Mouse (Mus musculus): ENCODE data around the gene Ube2c. TPM values are rescaled to one million over a fixed set of nuclear protein-coding genes. Genes with fewer than 3 reads are reported as not detected.

Ube2c gene
- polyA plus RNA-seq, 1 experiment: 279 TPM

DNA sequence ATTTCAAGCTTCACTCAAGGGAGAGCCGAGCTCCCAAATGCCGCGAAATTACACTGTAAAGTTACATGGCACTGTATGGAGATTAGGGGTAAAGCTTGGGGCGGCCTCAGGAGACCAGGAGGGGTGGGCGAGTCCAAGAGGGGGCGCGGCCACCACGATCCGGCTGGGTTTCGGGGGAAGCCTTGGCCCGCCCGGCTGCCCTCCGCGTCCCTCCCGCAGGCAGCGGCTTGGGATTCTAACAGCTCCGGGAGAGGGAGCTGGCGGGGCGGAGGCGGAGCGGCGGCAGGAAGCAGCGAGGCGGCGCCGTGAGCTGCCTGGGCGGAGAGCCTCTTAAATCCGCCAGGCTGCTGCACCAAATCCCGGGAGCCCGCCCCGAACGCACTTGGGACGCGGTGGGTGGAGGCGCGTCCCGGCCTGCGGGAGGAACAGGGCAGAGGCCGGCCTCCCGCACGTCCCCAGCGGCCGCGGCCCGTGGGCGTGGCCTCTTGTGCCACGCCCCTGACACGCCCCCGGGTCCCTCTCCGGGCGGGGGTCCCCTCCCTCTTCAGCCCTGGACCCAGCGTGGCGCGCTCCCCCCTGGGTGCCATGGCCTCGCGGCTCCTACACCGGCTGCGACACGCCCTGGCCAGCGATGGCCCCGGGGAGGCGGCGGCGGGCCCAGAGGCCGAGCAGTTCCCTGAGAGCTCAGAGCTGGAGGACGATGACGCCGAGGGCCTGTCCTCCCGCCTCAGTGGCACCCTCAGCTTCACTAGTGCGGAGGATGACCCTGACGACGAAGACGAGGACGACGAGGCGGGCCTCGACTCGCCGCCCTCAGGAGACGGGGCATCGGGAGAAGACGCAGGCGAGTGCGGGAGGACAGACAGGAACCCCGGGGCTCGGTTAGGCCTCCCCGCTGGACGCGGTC is 16.0 kb downstream of the Ube2c start, which contains the start of gene Snx21:
Gene Snx21 (plus strand): TSS at position 343 of the 907 bp plus-strand sequence.
- Histone ChIP-seq H3K36me3 (ENCODE audit: control insufficient read depth, insufficient read depth) (peaks cover 27% of the 10 kb centered on the region), H3K4me3 (ENCODE audit: insufficient read depth, poor library complexity, severe bottlenecking) (peak within 1 kb of the TSS; percentile 45), H3K79me2 (ENCODE audit: control insufficient read depth, insufficient read depth) (peaks cover 9% of the 10 kb centered on the region), H3K79me3 (ENCODE audit: low read depth) (no peaks in the 10 kb centered on the region), H3K27me3 (ENCODE audit: control insufficient read depth, insufficient read depth, insufficient read length) (no peaks in the 10 kb centered on the region), H3ac (ENCODE audit: control insufficient read depth, insufficient read length, low read depth) (peak within 1 kb of the TSS; percentile 66)
- no peak for TF ChIP-seq CEBPB (IDR thresholded peaks at IDR 0.05; ENCODE audit: low read depth)
- TF ChIP-seq FOSL1 (IDR thresholded peaks at IDR 0.05; ENCODE audit: insufficient read depth, low read length, poor library complexity, severe bottlenecking): no peak
- TF ChIP-seq MYOD1 (IDR thresholded peaks at IDR 0.05; ENCODE audit: control insufficient read depth, insufficient read length, low read depth): no peak
- TF ChIP-seq USF1 (IDR thresholded peaks at IDR 0.05; ENCODE audit: low read depth): no peak
- TF ChIP-seq MYOG (IDR thresholded peaks at IDR 0.05; ENCODE audit: control insufficient read depth, extremely low read depth, insufficient read length): no peak
- TF ChIP-seq CTCF (IDR thresholded peaks at IDR 0.05; ENCODE audit: control insufficient read depth, insufficient read depth, insufficient read length): no peak
- no peak for TF ChIP-seq MAX (IDR thresholded peaks at IDR 0.05)

- peak overlapping the region; percentile 64 for H3ac ChIP-seq (ENCODE audit: control insufficient read depth, insufficient read length, low read depth)
- no peaks in the 10 kb centered on the region for H3K79me3 ChIP-seq (ENCODE audit: low read depth)
- H3K27me3 ChIP-seq (ENCODE audit: control insufficient read depth, insufficient read depth, insufficient read length): no peaks in the 10 kb centered on the region
- peak overlapping the region; percentile 45 for H3K4me3 ChIP-seq (ENCODE audit: insufficient read depth, poor library complexity, severe bottlenecking)
- peaks cover 9% of the 10 kb centered on the region for H3K79me2 ChIP-seq (ENCODE audit: control insufficient read depth, insufficient read depth)
- TF ChIP-seq MAX (IDR thresholded peaks at IDR 0.05) (no peak), FOSL1 (IDR thresholded peaks at IDR 0.05; ENCODE audit: insufficient read depth, low read length, poor library complexity, severe bottlenecking) (no peak), CTCF (IDR thresholded peaks at IDR 0.05; ENCODE audit: control insufficient read depth, insufficient read depth, insufficient read length) (no peak), USF1 (IDR thresholded peaks at IDR 0.05; ENCODE audit: low read depth) (no peak), MYOG (IDR thresholded peaks at IDR 0.05; ENCODE audit: control insufficient read depth, extremely low read depth, insufficient read length) (no peak), MYOD1 (IDR thresholded peaks at IDR 0.05; ENCODE audit: control insufficient read depth, insufficient read length, low read depth) (no peak), CEBPB (IDR thresholded peaks at IDR 0.05; ENCODE audit: low read depth) (no peak)
- peaks cover 35% of the 10 kb centered on the region for H3K36me3 ChIP-seq (ENCODE audit: control insufficient read depth, insufficient read depth)
These were observed 16.7 kb downstream of the Ube2c start for GRCm38 (mm10) chr2:164786388-164786885.

DNA sequence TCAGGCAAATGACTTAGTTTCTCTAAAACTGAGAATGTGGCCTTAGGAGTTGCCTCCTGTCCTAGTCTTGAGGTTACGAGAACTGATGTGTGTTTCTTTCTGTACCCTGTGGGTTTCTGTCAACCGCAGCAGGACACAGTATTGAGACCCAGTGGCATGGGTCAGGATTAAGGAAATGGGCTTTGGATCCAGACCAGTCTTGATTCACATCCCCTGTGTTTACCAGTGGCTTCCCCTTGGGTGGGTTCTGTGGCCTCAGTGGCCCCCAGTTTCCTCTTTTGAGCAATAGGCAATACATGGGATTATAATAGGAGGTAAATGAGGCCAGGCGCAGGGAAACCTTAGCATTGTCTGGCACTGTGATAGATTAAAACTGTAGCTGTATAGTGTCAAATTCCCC is 17.3 kb downstream of the Ube2c start:
- Histone ChIP-seq H3ac (ENCODE audit: control insufficient read depth, insufficient read length, low read depth) (no peak overlapping the region), H3K4me3 (ENCODE audit: insufficient read depth, poor library complexity, severe bottlenecking) (peak overlapping the region; percentile 45), H3K79me3 (ENCODE audit: low read depth) (no peaks in the 10 kb centered on the region), H3K79me2 (ENCODE audit: control insufficient read depth, insufficient read depth) (peaks cover 9% of the 10 kb centered on the region), H3K36me3 (ENCODE audit: control insufficient read depth, insufficient read depth) (peaks cover 38% of the 10 kb centered on the region), H3K27me3 (ENCODE audit: control insufficient read depth, insufficient read depth, insufficient read length) (no peaks in the 10 kb centered on the region)
- TF ChIP-seq MAX (IDR thresholded peaks at IDR 0.05) (no peak), FOSL1 (IDR thresholded peaks at IDR 0.05; ENCODE audit: insufficient read depth, low read length, poor library complexity, severe bottlenecking) (no peak), CEBPB (IDR thresholded peaks at IDR 0.05; ENCODE audit: low read depth) (no peak), MYOD1 (IDR thresholded peaks at IDR 0.05; ENCODE audit: control insufficient read depth, insufficient read length, low read depth) (no peak), USF1 (IDR thresholded peaks at IDR 0.05; ENCODE audit: low read depth) (no peak), MYOG (IDR thresholded peaks at IDR 0.05; ENCODE audit: control insufficient read depth, extremely low read depth, insufficient read length) (no peak), CTCF (IDR thresholded peaks at IDR 0.05; ENCODE audit: control insufficient read depth, insufficient read depth, insufficient read length) (no peak)

- Histone ChIP-seq H3K4me3 (ENCODE audit: insufficient read depth, poor library complexity, severe bottlenecking) (no peak overlapping the region), H3ac (ENCODE audit: control insufficient read depth, insufficient read length, low read depth) (no peak overlapping the region), H3K79me3 (ENCODE audit: low read depth) (no peaks in the 10 kb centered on the region), H3K27me3 (ENCODE audit: control insufficient read depth, insufficient read depth, insufficient read length) (no peaks in the 10 kb centered on the region), H3K79me2 (ENCODE audit: control insufficient read depth, insufficient read depth) (peaks cover 9% of the 10 kb centered on the region), H3K36me3 (ENCODE audit: control insufficient read depth, insufficient read depth) (peaks cover 42% of the 10 kb centered on the region)
- TF ChIP-seq MYOG (IDR thresholded peaks at IDR 0.05; ENCODE audit: control insufficient read depth, extremely low read depth, insufficient read length): no peak
- TF ChIP-seq USF1 (IDR thresholded peaks at IDR 0.05; ENCODE audit: low read depth): no peak
- no peak for TF ChIP-seq CEBPB (IDR thresholded peaks at IDR 0.05; ENCODE audit: low read depth)
- no peak for TF ChIP-seq FOSL1 (IDR thresholded peaks at IDR 0.05; ENCODE audit: insufficient read depth, low read length, poor library complexity, severe bottlenecking)
- TF ChIP-seq MYOD1 (IDR thresholded peaks at IDR 0.05; ENCODE audit: control insufficient read depth, insufficient read length, low read depth): no peak
- TF ChIP-seq MAX (IDR thresholded peaks at IDR 0.05): no peak
- TF ChIP-seq CTCF (IDR thresholded peaks at IDR 0.05; ENCODE audit: control insufficient read depth, insufficient read depth, insufficient read length): no peak
These were observed 18.1 kb downstream of the Ube2c start for GRCm38 (mm10) chr2:164787779-164788178.

DNA sequence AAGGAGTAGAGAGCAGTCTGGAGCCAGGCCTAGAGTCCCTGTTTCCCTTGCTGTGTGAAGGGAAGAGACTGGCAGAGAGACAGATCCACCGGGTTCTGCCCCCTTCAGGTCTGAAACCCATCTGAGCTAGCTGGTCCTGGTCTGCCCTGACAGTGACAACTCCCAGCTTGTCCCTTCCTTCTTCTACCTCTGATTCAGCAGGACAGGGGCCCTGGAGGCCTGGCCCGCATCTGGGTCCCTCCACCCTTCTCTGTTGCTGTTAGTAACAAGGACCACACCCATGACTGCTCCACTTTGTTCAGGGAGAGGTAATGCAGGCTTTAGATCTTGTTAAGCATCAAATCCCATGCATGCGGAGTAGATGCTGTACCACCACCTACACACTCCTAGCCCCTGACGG is 18.7 kb downstream of the Ube2c start:
- H3K4me3 ChIP-seq (ENCODE audit: insufficient read depth, poor library complexity, severe bottlenecking): no peak overlapping the region
- no peak for TF ChIP-seq MAX (IDR thresholded peaks at IDR 0.05)
- TF ChIP-seq MYOD1 (IDR thresholded peaks at IDR 0.05; ENCODE audit: control insufficient read depth, insufficient read length, low read depth): no peak
- no peak for TF ChIP-seq USF1 (IDR thresholded peaks at IDR 0.05; ENCODE audit: low read depth)
- TF ChIP-seq MYOG (IDR thresholded peaks at IDR 0.05; ENCODE audit: control insufficient read depth, extremely low read depth, insufficient read length): no peak
- no peak for TF ChIP-seq CTCF (IDR thresholded peaks at IDR 0.05; ENCODE audit: control insufficient read depth, insufficient read depth, insufficient read length)
- no peak for TF ChIP-seq FOSL1 (IDR thresholded peaks at IDR 0.05; ENCODE audit: insufficient read depth, low read length, poor library complexity, severe bottlenecking)
- TF ChIP-seq CEBPB (IDR thresholded peaks at IDR 0.05; ENCODE audit: low read depth): no peak
- H3ac ChIP-seq (ENCODE audit: control insufficient read depth, insufficient read length, low read depth): no peak overlapping the region
- H3K36me3 ChIP-seq (ENCODE audit: control insufficient read depth, insufficient read depth): peaks cover 46% of the 10 kb centered on the region
- H3K79me2 ChIP-seq (ENCODE audit: control insufficient read depth, insufficient read depth): peaks cover 9% of the 10 kb centered on the region
- no peaks in the 10 kb centered on the region for H3K27me3 ChIP-seq (ENCODE audit: control insufficient read depth, insufficient read depth, insufficient read length)
- H3K79me3 ChIP-seq (ENCODE audit: low read depth): no peaks in the 10 kb centered on the region

All from C2C12 (cell line).